Mouse (Mus musculus) G1E (cell line): ENCODE data around the gene Evx2. TPM values are rescaled to one million over a fixed set of nuclear protein-coding genes. Genes with fewer than 3 reads are reported as not detected.

Experiments used
- ATAC-seq: 2 replicates; pipeline ENCODE4 v1.8.0; 2016; ENCODE audit warnings: mild to moderate bottlenecking; ENCODE audit not compliant: insufficient number of reproducible peaks, poor library complexity, low FRiP score, severe bottlenecking; ENCODE audit errors: extremely low read depth
- DNase-seq: peaks from one replicate; pipeline ENCODE4 v3.0.0; 2012; ENCODE audit warnings: low spot score
- H3K27me3 ChIP-seq: 2 replicates; pipeline ENCODE4 v1.6.1; 2012; ENCODE audit warnings: mild to moderate bottlenecking, low read length, inconsistent platforms; ENCODE audit not compliant: insufficient read depth
- H3K36me3 ChIP-seq: replicated peaks from 2 replicates; pipeline ENCODE3; 2012; ENCODE audit warnings: mild to moderate bottlenecking, inconsistent platforms
- H3K4me1 ChIP-seq: 2 replicates; pipeline ENCODE4 v1.6.1; 2012; ENCODE audit warnings: low read depth, low read length, inconsistent platforms, mixed read lengths; ENCODE audit not compliant: insufficient read depth
- H3K4me3 ChIP-seq: 2 replicates; pipeline ENCODE4 v1.5.1; 2012; ENCODE audit warnings: low read depth, mild to moderate bottlenecking, inconsistent platforms, low read length, moderate library complexity, mixed read lengths
- H3K9me3 ChIP-seq: replicated peaks from 2 replicates; pipeline ENCODE4 v1.6.1; 2012; ENCODE audit warnings: inconsistent platforms
- CTCF ChIP-seq: IDR thresholded peaks from 2 replicates; pipeline ENCODE4 v1.5.1; 2012; ENCODE audit warnings: low read depth, low read length, inconsistent platforms, mixed read lengths
- GATA1 ChIP-seq: IDR thresholded peaks from 2 replicates; pipeline ENCODE4 v1.6.1; 2012; ENCODE audit warnings: borderline replicate concordance, low read length, inconsistent platforms, mixed read lengths
- GATA2 ChIP-seq: IDR thresholded peaks from 2 replicates; pipeline ENCODE4 v1.6.1; 2012; ENCODE audit warnings: low read depth, low read length, inconsistent platforms, borderline replicate concordance
- POLR2AphosphoS5 ChIP-seq: IDR thresholded peaks from 2 replicates; pipeline ENCODE4 v1.6.1; 2012; ENCODE audit warnings: low read depth, low read length, inconsistent platforms; ENCODE audit not compliant: insufficient replicate concordance
- TAL1 ChIP-seq: conservative IDR thresholded peaks from 2 replicates; pipeline ENCODE4 v1.6.1; 2012; ENCODE audit warnings: low read depth, low read length, inconsistent platforms, mixed read lengths
- polyA plus RNA-seq: library from polyadenylated mRNA; stranded (reverse); fragments of >175 nt; gene quantifications from 2 replicates; pipeline ENCODE4 v1.2.3, GENCODE M21; 2012
- total RNA-seq, 2 experiments: library from RNA; stranded (forward) in 1 of 2; stranded (reverse) in 1 of 2; fragments of 200-1000 nt in 1 of 2; fragments of >200 nt in 1 of 2; fragmentation: Nextera tagmentation in 1 of 2; gene quantifications; 2 replicates each; pipeline ENCODE4 v1.2.3; 2014 to 2017

Evx2 gene
- total and polyA plus RNA-seq, 3 experiments: 0.05 TPM; not detected in 2

GRCm38 (mm10) chr2:74658667-74659371, 538 bp downstream of the Evx2 start:
- Histone ChIP-seq H3K27me3 (peaks cover 49% of the 10 kb centered on the region), H3K4me1 (no peaks in the 10 kb centered on the region), H3K9me3 (peaks cover 23% of the 10 kb centered on the region), H3K36me3 (no peaks in the 10 kb centered on the region), H3K4me3 (no peak overlapping the region)
- TF ChIP-seq POLR2AphosphoS5: no peak
- TF ChIP-seq GATA1: no peak
- TF ChIP-seq TAL1: no peak
- no peak for TF ChIP-seq GATA2
- no peak for TF ChIP-seq CTCF
- ATAC-seq (no peak), DNase-seq (no peak)

GRCm38 (mm10) chr2:74658024-74658666, 1.2 kb downstream of the Evx2 start:
- ATAC-seq (no peak), DNase-seq (no peak)
- H3K36me3 ChIP-seq: no peaks in the 10 kb centered on the region
- H3K4me3 ChIP-seq: no peak overlapping the region
- no peak for TF ChIP-seq GATA1
- TF ChIP-seq POLR2AphosphoS5: no peak
- no peak for TF ChIP-seq GATA2
- no peak for TF ChIP-seq CTCF
- no peak for TF ChIP-seq TAL1
- peaks cover 42% of the 10 kb centered on the region for H3K27me3 ChIP-seq
- peaks cover 23% of the 10 kb centered on the region for H3K9me3 ChIP-seq
- H3K4me1 ChIP-seq: no peaks in the 10 kb centered on the region

- DNase-seq (no peak), ATAC-seq (no peak)
- H3K9me3 ChIP-seq: peaks cover 23% of the 10 kb centered on the region
- H3K27me3 ChIP-seq: peaks cover 40% of the 10 kb centered on the region
- H3K4me3 ChIP-seq: no peak overlapping the region
- H3K36me3 ChIP-seq: no peaks in the 10 kb centered on the region
- no peaks in the 10 kb centered on the region for H3K4me1 ChIP-seq
- no peak for TF ChIP-seq TAL1
- TF ChIP-seq GATA2: no peak
- no peak for TF ChIP-seq GATA1
- no peak for TF ChIP-seq POLR2AphosphoS5
- TF ChIP-seq CTCF: no peak
Observed at GRCm38 (mm10) chr2:74657251-74658023, 1.9 kb downstream of the Evx2 start.

- no peaks in the 10 kb centered on the region for H3K4me1 ChIP-seq
- ATAC-seq (no peak), DNase-seq (no peak)
- no peaks in the 10 kb centered on the region for H3K36me3 ChIP-seq
- TF ChIP-seq CTCF: no peak
- no peak for TF ChIP-seq POLR2AphosphoS5
- TF ChIP-seq GATA1: no peak
- TF ChIP-seq GATA2: no peak
- no peak for TF ChIP-seq TAL1
- H3K27me3 ChIP-seq: peaks cover 36% of the 10 kb centered on the region
- H3K9me3 ChIP-seq: peaks cover 23% of the 10 kb centered on the region
- H3K4me3 ChIP-seq: no peak overlapping the region
Observed at GRCm38 (mm10) chr2:74656632-74657021, 2.7 kb downstream of the Evx2 start.

- peaks cover 23% of the 10 kb centered on the region for H3K9me3 ChIP-seq
- ATAC-seq: no peak
- no peaks in the 10 kb centered on the region for H3K4me1 ChIP-seq
- peak overlapping the region; percentile 35; the same call in 1 of the 2 replicates for H3K4me3 ChIP-seq
- peaks cover 31% of the 10 kb centered on the region for H3K27me3 ChIP-seq
- DNase-seq: no peak
- no peak for TF ChIP-seq POLR2AphosphoS5
- no peak for TF ChIP-seq GATA1
- TF ChIP-seq CTCF: no peak
- TF ChIP-seq GATA2: no peak
- no peak for TF ChIP-seq TAL1
- no peaks in the 10 kb centered on the region for H3K36me3 ChIP-seq
Observed at GRCm38 (mm10) chr2:74655821-74656631, 3.3 kb downstream of the Evx2 start.

GRCm38 (mm10) chr2:74655420-74655781, 4.0 kb downstream of the Evx2 start:
- Histone ChIP-seq H3K4me1 (no peaks in the 10 kb centered on the region), H3K4me3 (no peak overlapping the region), H3K27me3 (peaks cover 25% of the 10 kb centered on the region; the same call in 1 of the 2 replicates), H3K9me3 (peaks cover 23% of the 10 kb centered on the region), H3K36me3 (no peaks in the 10 kb centered on the region)
- ATAC-seq (no peak), DNase-seq (no peak)
- TF ChIP-seq GATA2: no peak
- no peak for TF ChIP-seq TAL1
- TF ChIP-seq POLR2AphosphoS5: no peak
- TF ChIP-seq CTCF: no peak
- TF ChIP-seq GATA1: no peak
